Mouse (Mus musculus) C2C12 (cell line): ENCODE data around the gene Ccdc163.

Source experiments
- CTCF ChIP-seq: IDR thresholded peaks from one replicate; pipeline ENCODE4 v1.5.1; 2011; ENCODE audit not compliant: control insufficient read depth, insufficient read depth, insufficient read length
- MAX ChIP-seq: IDR thresholded peaks from one replicate; pipeline ENCODE4 v1.6.1; 2011; ENCODE audit warnings: mild to moderate bottlenecking, control low read depth

GRCm38 (mm10) chr4:116676027-116676426, 32.3 kb upstream of the Ccdc163 start:
- TF ChIP-seq CTCF (no peak), MAX (no peak)
